Mouse (Mus musculus): Measurements from ENCODE around the gene Prkaca. TPM values are rescaled to one million over a fixed set of nuclear protein-coding genes. Genes with fewer than 3 reads are reported as not detected.

Prkaca gene
- polyA plus RNA-seq, 1 experiment from 2014 or later = 164 TPM

DNA sequence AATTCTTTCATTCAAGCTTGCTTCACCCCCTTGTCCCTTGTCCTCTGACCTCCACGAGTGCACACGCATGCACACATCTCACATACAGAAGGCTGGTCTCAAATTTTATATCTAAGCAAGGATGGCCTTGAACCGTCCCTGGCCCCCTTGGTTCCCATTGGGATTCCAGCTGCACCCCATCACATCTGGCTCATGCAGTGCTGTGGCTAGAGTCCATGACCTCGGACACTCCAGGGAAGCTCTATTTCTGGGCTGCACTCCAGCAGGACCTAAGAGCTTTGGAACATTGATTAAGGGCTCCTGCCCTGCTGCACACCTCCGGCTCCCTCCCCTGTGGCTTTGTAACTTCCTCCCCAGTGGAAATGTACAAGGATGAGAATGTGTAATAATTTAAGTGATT is 65.2 kb downstream of the Prkaca start:
- Histone ChIP-seq H3K36me3 (ENCODE audit: control insufficient read depth, insufficient read depth) (no peaks in the 10 kb centered on the region), H3K9ac (replicated peaks; ENCODE audit: low read depth, low read length) (no peak overlapping the region), H3K27ac (ENCODE audit: low read length) (no peak overlapping the region), H3K4me2 (ENCODE audit: low read length) (no peak overlapping the region), H3K27me3 (replicated peaks; ENCODE audit: control insufficient read depth, insufficient read depth, low read length) (peaks cover 20% of the 10 kb centered on the region), H3K9me3 (ENCODE audit: control insufficient read depth, low read length) (no peaks in the 10 kb centered on the region), H3K4me3 (replicated peaks; ENCODE audit: low read length) (no peak overlapping the region), H3K4me1 (replicated peaks; ENCODE audit: control insufficient read depth, insufficient read depth, low read length) (peaks cover 12% of the 10 kb centered on the region)
- ATAC-seq = no peak
- 79% methylated on average over 5 of the region's 5 CpGs for WGBS

- peaks cover 29% of the 10 kb centered on the region for H3K27me3 ChIP-seq (replicated peaks; ENCODE audit: control insufficient read depth, insufficient read depth, low read length)
- no peak overlapping the region for H3K9ac ChIP-seq (replicated peaks; ENCODE audit: low read depth, low read length)
- no peak overlapping the region for H3K4me3 ChIP-seq (replicated peaks; ENCODE audit: low read length)
- 0 out of 2 replicates have a peak, but pooled peaks have one; percentile 23 for ATAC-seq
- H3K4me2 ChIP-seq (ENCODE audit: low read length) = no peak overlapping the region
- WGBS = 5% methylated on average over 5 of the region's 5 CpGs
- no peaks in the 10 kb centered on the region for H3K9me3 ChIP-seq (ENCODE audit: control insufficient read depth, low read length)
- H3K27ac ChIP-seq (ENCODE audit: low read length) = no peak overlapping the region
- no peaks in the 10 kb centered on the region for H3K36me3 ChIP-seq (ENCODE audit: control insufficient read depth, insufficient read depth)
- H3K4me1 ChIP-seq (replicated peaks; ENCODE audit: control insufficient read depth, insufficient read depth, low read length) = peaks cover 14% of the 10 kb centered on the region
Measured at GRCm38 (mm10) chr8:84039050-84039449, 66.3 kb downstream of the Prkaca start.

GRCm38 (mm10) chr8:84042066-84042947 is 69.5 kb downstream of the Prkaca start, which contains the start of gene Il27ra:
Gene Il27ra, minus strand, starts transcription at chr8:84042589.
- H3K9ac ChIP-seq (replicated peaks; ENCODE audit: low read depth, low read length) = peak within 1 kb of the TSS; percentile 53
- no peak within 1 kb of the TSS for H3K27ac ChIP-seq (ENCODE audit: low read length)
- WGBS = 3% methylated on average over 40 of the region's 40 CpGs
- peak; percentile 47; the same call in 1 of the 2 replicates for ATAC-seq
- no peaks in the 10 kb centered on the region for H3K36me3 ChIP-seq (ENCODE audit: control insufficient read depth, insufficient read depth)
- peaks cover 16% of the 10 kb centered on the region for H3K4me1 ChIP-seq (replicated peaks; ENCODE audit: control insufficient read depth, insufficient read depth, low read length)
- peak within 1 kb of the TSS; percentile 58 for H3K4me2 ChIP-seq (ENCODE audit: low read length)
- H3K9me3 ChIP-seq (ENCODE audit: control insufficient read depth, low read length) = no peaks in the 10 kb centered on the region
- peak within 1 kb of the TSS; percentile 36 for H3K4me3 ChIP-seq (replicated peaks; ENCODE audit: low read length)
- H3K27me3 ChIP-seq (replicated peaks; ENCODE audit: control insufficient read depth, insufficient read depth, low read length) = peaks cover 36% of the 10 kb centered on the region

DNA sequence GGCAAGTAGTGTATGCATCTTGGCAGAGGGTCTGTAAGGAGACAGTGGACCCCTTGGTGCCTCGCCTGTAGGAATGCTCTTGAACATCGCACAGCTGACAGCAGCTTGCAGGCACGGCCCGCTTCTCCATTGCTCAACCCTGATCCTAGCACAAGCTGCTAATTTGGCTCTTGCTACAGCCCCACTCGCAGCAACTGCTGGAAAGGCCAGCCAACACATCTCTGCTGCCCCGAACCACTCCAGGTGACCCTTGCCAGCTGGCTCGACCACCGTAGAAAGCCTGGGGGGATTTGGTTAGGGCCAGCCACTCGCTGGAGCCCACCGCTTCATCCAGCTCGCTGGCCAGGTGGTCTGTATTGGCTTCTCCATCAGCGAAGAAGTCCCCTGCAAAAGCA is 70.2 kb downstream of the Prkaca start:
- H3K27ac ChIP-seq (ENCODE audit: low read length) = no peak overlapping the region
- peaks cover 36% of the 10 kb centered on the region for H3K27me3 ChIP-seq (replicated peaks; ENCODE audit: control insufficient read depth, insufficient read depth, low read length)
- peaks cover 16% of the 10 kb centered on the region for H3K4me1 ChIP-seq (replicated peaks; ENCODE audit: control insufficient read depth, insufficient read depth, low read length)
- no peak overlapping the region; the same call in 1 of the 2 replicates for H3K4me2 ChIP-seq (ENCODE audit: low read length)
- H3K9me3 ChIP-seq (ENCODE audit: control insufficient read depth, low read length) = no peaks in the 10 kb centered on the region
- ATAC-seq = no peak
- H3K4me3 ChIP-seq (replicated peaks; ENCODE audit: low read length) = no peak overlapping the region
- 28% methylated on average over 12 of the region's 12 CpGs for WGBS
- H3K9ac ChIP-seq (replicated peaks; ENCODE audit: low read depth, low read length) = no peak overlapping the region
- H3K36me3 ChIP-seq (ENCODE audit: control insufficient read depth, insufficient read depth) = no peaks in the 10 kb centered on the region

DNA sequence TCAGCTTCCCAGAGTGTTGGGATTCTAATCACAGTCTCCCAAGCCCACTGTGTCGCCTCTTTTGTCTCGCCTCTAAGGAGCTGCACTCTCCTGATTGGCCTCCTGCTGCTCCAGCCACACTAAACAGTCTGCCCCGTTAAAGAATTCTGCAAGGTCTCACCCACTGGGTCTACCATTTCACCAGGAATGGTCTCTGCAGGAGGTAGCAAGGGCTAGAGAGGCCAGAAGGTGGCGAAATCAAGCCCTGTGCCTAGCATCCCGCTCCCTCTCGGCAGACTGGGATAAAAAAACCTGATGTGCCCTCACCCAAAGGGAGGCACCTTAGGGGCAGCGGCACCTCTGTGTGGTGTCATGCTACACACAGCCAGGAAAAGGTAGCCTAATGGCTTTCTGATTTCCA is 71.3 kb downstream of the Prkaca start:
- no peaks in the 10 kb centered on the region for H3K9me3 ChIP-seq (ENCODE audit: control insufficient read depth, low read length)
- peaks cover 16% of the 10 kb centered on the region for H3K4me1 ChIP-seq (replicated peaks; ENCODE audit: control insufficient read depth, insufficient read depth, low read length)
- no peak overlapping the region for H3K4me2 ChIP-seq (ENCODE audit: low read length)
- no peaks in the 10 kb centered on the region for H3K36me3 ChIP-seq (ENCODE audit: control insufficient read depth, insufficient read depth)
- H3K27me3 ChIP-seq (replicated peaks; ENCODE audit: control insufficient read depth, insufficient read depth, low read length) = peaks cover 33% of the 10 kb centered on the region
- no peak overlapping the region for H3K9ac ChIP-seq (replicated peaks; ENCODE audit: low read depth, low read length)
- 1% methylated on average over 7 of the region's 7 CpGs for WGBS
- no peak overlapping the region for H3K4me3 ChIP-seq (replicated peaks; ENCODE audit: low read length)
- H3K27ac ChIP-seq (ENCODE audit: low read length) = no peak overlapping the region
- no peak for ATAC-seq

DNA sequence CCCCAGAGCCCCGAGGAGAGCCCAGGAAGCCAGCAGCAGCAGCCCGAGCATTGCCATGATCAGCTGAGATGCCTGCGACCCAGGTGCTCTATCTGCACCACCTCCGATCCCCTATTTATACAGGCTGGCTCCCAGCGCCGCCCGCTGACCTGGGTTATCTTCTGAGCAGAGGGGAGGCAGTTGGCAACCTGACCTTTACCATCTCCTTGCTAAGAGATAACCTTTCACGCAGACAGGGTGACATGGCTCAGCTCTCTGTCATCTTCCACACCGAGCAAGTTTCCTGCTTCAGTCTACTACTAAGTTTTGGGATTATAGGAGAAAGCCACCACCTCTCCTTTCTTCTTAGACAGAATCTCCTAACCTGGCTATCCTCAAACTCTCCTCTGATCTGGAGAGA is 72.1 kb downstream of the Prkaca start, which contains the start of gene Rln3:
Rln3 (minus strand) TSS at position 101 of the 400 bp plus-strand sequence.
- H3K9me3 ChIP-seq (ENCODE audit: control insufficient read depth, low read length) = no peaks in the 10 kb centered on the region
- H3K4me3 ChIP-seq (replicated peaks; ENCODE audit: low read length) = no peak within 1 kb of the TSS
- H3K4me2 ChIP-seq (ENCODE audit: low read length) = no peak within 1 kb of the TSS
- no peaks in the 10 kb centered on the region for H3K36me3 ChIP-seq (ENCODE audit: control insufficient read depth, insufficient read depth)
- no peak for ATAC-seq
- H3K27me3 ChIP-seq (replicated peaks; ENCODE audit: control insufficient read depth, insufficient read depth, low read length) = peaks cover 33% of the 10 kb centered on the region
- no peak within 1 kb of the TSS for H3K9ac ChIP-seq (replicated peaks; ENCODE audit: low read depth, low read length)
- H3K27ac ChIP-seq (ENCODE audit: low read length) = no peak within 1 kb of the TSS
- WGBS = 12% methylated on average over 9 of the region's 9 CpGs
- peaks cover 16% of the 10 kb centered on the region for H3K4me1 ChIP-seq (replicated peaks; ENCODE audit: control insufficient read depth, insufficient read depth, low read length)

MicroRNAs within 50 kb of the gene (microRNA counts, 519-probe panel; counts per million panel counts)
- microRNA mmu-miR-1199 = not detected

Small RNAs within 50 kb of the gene (microRNA-seq; reads per million reads assigned to microRNA genes)
- not detected for gene Gm44330
- not detected for gene Gm44450
- not detected for gene Mir1199
- 1.0 reads per million for gene Mir8111

Other genes with a start within 250 kb of the Prkaca start
- gene Adgre5, start 231.7 kb upstream of the Prkaca start, polyA plus RNA-seq (2015; fragmentation: Nextera tagmentation; extraction: Ambion mirVana) = 8.1 and 10.8 TPM in 2 replicates
- gene Adgrl1, start 72.9 kb upstream of the Prkaca start, polyA plus RNA-seq (2015; fragmentation: Nextera tagmentation; extraction: Ambion mirVana) = 57.4 and 60.4 TPM in 2 replicates
- gene Gm10644, start 17.8 kb upstream of the Prkaca start, polyA plus RNA-seq (2015; fragmentation: Nextera tagmentation; extraction: Ambion mirVana) = 0.63 and 1.3 TPM in 2 replicates
- gene Asf1b, start 17.5 kb upstream of the Prkaca start, polyA plus RNA-seq (2015; fragmentation: Nextera tagmentation; extraction: Ambion mirVana) = 14.8 and 19.5 TPM in 2 replicates
- gene Samd1, start 24.7 kb downstream of the Prkaca start, polyA plus RNA-seq (2015; fragmentation: Nextera tagmentation; extraction: Ambion mirVana) = 8.1 and 9.7 TPM in 2 replicates
- 1.1 and 1.3 TPM in 2 replicates for gene 1700067K01Rik, start 28.5 kb downstream of the Prkaca start, polyA plus RNA-seq (2015; fragmentation: Nextera tagmentation; extraction: Ambion mirVana)
- gene 2210011C24Rik, start 39.2 kb downstream of the Prkaca start, polyA plus RNA-seq (2015; fragmentation: Nextera tagmentation; extraction: Ambion mirVana) = not detected in 2 replicates
- gene Palm3, start 48.5 kb downstream of the Prkaca start, polyA plus RNA-seq (2015; fragmentation: Nextera tagmentation; extraction: Ambion mirVana) = 2.0 and 3.0 TPM in 2 replicates
- gene Il27ra, start 69.6 kb downstream of the Prkaca start, polyA plus RNA-seq (2015; fragmentation: Nextera tagmentation; extraction: Ambion mirVana) = 0.65 and 0.79 TPM in 2 replicates
- gene Rln3, start 72.0 kb downstream of the Prkaca start, polyA plus RNA-seq (2015; fragmentation: Nextera tagmentation; extraction: Ambion mirVana) = not detected in 2 replicates
- 1.0 and 1.1 TPM in 2 replicates for gene Gm10643, start 92.1 kb downstream of the Prkaca start, polyA plus RNA-seq (2015; fragmentation: Nextera tagmentation; extraction: Ambion mirVana)
- gene Rfx1, start 93.8 kb downstream of the Prkaca start, polyA plus RNA-seq (2015; fragmentation: Nextera tagmentation; extraction: Ambion mirVana) = 8.7 and 11.3 TPM in 2 replicates
- gene Dcaf15, start 131.8 kb downstream of the Prkaca start, polyA plus RNA-seq (2015; fragmentation: Nextera tagmentation; extraction: Ambion mirVana) = 16.0 and 20.6 TPM in 2 replicates
- 0.31 and 0.38 TPM in 2 replicates for gene Podnl1, start 153.0 kb downstream of the Prkaca start, polyA plus RNA-seq (2015; fragmentation: Nextera tagmentation; extraction: Ambion mirVana)
- gene Cc2d1a, start 174.9 kb downstream of the Prkaca start, polyA plus RNA-seq (2015; fragmentation: Nextera tagmentation; extraction: Ambion mirVana) = 35.4 and 43.8 TPM in 2 replicates
- 2.6 and 3.5 TPM in 2 replicates for gene 4930432K21Rik, start 175.0 kb downstream of the Prkaca start, polyA plus RNA-seq (2015; fragmentation: Nextera tagmentation; extraction: Ambion mirVana)
- 3.2 and 4.7 TPM in 2 replicates for gene Nanos3, start 212.2 kb downstream of the Prkaca start, polyA plus RNA-seq (2015; fragmentation: Nextera tagmentation; extraction: Ambion mirVana)